Mouse (Mus musculus) hindlimb bud, embryonic 11.5 days (tissue): ENCODE measurements around the gene 3110082I17Rik.
"Not testable (repeated sequence)": the region's sequence is repeated elsewhere in the genome, so short reads cannot be mapped to it uniquely, and the experiment has no call there.

Source experiments
- DNase-seq: peaks from one replicate; pipeline ENCODE4 v3.0.0-alpha.2; 2012; ENCODE audit warnings: low read depth, low spot score; ENCODE audit errors: extremely low spot score

Gene 3110082I17Rik

GRCm38 (mm10) chr5:139359244-139359643 is 101.1 kb downstream of the 3110082I17Rik start:
- no peak for DNase-seq

- DNase-seq, result no peak
Observed at GRCm38 (mm10) chr5:139358653-139359052, 101.7 kb downstream of the 3110082I17Rik start.

GRCm38 (mm10) chr5:139355235-139355772 is 105.0 kb downstream of the 3110082I17Rik start:
- DNase-seq, result no peak

DNA sequence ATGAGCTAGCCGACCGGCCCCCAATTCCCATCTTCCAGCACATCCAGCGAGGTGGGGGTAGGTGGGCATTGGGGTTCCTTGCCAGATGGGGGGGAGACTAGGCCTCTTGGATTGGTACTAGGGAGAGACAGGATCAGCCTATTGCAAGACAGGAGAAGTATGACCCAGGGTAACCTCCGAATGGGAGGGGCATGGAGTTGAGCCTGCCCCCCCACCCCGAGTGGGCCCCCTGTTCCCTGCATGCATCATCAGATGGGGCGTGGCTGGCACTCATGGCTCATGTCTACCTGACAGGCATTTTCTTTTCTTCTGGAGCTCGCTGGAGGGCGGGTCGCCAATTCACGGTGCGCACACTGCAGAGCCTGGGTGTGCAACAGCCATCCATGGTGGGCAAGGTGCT is 106.4 kb downstream of the 3110082I17Rik start:
- DNase-seq, result no peak

DNA sequence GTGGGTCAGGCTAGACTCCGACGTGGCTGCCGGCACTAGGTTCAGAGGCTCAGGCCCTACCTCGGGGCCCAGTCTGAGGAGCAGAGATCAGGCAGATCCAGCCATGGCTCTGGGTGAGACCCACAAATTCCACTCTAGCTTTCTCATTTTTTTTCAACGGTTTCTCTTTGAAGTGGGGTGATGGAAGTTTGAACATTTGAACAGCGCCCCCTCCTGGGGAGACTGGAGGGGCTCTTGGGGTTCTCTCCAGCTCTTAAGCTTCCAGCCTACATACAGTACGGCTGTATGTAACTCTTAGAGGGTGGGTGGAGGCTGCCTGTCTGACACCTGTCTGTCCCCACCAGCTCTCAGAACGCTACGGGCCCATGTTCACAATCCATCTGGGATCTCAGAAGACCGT is 106.8 kb downstream of the 3110082I17Rik start:
- no peak for DNase-seq

- no peak for DNase-seq
Observed at GRCm38 (mm10) chr5:139352317-139352716, 108.0 kb downstream of the 3110082I17Rik start, which contains the start of gene Cyp2w1. Gene Cyp2w1 (plus strand): TSS chr5:139352617.

DNA sequence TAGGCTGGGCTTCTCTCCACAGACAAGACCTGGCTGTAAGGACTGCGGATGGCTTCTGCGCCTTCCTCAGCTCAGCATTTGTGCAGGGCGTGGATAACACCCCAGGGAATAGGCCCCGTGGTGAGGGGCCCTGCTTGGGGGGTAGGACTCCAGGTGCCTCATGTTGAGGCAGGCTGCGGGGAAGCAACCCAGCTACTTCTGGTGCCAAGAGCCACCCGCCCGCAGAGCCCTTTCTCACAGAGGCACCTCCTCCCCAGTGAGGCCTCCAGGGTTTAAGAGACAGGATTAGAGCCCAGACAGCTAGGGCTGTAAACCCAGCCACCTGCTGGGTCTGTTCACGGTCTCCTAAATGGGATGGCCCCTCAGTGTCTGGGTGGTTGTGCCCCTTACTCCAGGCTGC is 108.7 kb downstream of the 3110082I17Rik start:
- DNase-seq, result no peak

DNA sequence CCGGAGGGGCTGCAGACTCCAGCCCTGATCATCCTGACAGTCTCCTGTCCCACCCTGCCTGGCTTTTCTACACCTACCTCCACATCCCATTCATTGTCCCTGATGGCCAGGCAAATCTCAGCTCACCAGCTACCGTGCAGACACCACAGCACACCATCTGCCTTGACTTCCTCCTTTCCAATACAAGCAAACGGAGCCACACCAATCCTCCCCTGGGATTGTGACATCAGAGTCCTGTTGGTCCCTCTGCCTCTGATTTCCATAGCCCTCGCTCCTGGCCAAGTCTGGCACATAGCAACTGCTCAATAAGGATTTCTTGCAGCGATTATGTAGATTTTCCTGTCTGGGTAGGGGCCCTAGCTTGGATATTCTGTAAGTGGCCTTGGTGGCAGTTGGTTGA is 109.2 kb downstream of the 3110082I17Rik start, which contains the start of gene Cox19:
Gene Cox19, minus strand, starts transcription at position 285 of the 400 bp plus-strand sequence.
- no peak for DNase-seq

DNA sequence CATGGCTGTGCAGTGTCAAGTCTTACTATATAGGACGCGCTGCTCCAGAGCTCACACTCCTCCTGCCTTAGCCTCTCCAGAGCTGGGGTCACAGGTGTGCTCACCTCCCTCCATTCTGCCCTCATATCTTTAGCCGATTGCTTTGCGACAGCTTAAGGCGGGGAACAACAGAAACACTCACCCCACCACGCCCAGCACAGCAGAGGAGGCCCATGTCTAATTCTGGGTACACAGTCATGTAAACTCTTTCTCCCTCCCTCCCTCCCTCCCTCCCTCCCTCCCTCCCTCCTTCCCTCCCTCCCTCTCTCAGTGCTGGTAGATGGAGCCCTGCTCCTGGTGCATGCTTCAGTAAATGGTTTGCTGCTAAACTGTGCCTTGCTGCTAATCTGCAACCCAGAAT is 110.6 kb downstream of the 3110082I17Rik start:
- no peak for DNase-seq

- no peak for DNase-seq
Observed at GRCm38 (mm10) chr5:139347225-139347624, 113.1 kb downstream of the 3110082I17Rik start.

DNA sequence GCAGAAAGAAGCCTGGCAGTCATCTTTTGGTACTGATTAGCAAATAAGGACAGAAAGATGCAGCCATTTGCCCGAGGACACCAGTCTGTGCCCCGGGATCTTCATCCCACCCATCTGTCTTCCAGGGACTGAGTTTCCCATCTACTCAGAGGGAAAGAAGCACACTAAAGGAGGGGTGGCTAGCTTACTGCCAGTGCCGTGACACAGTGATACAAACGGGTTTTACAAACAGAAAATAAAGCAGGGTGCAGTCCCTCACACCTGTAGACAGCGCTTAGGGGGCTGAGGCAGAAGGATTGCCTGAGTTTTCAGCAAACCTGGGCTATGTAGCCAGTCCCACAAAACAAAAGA is 115.0 kb downstream of the 3110082I17Rik start:
- DNase-seq, result no peak

DNA sequence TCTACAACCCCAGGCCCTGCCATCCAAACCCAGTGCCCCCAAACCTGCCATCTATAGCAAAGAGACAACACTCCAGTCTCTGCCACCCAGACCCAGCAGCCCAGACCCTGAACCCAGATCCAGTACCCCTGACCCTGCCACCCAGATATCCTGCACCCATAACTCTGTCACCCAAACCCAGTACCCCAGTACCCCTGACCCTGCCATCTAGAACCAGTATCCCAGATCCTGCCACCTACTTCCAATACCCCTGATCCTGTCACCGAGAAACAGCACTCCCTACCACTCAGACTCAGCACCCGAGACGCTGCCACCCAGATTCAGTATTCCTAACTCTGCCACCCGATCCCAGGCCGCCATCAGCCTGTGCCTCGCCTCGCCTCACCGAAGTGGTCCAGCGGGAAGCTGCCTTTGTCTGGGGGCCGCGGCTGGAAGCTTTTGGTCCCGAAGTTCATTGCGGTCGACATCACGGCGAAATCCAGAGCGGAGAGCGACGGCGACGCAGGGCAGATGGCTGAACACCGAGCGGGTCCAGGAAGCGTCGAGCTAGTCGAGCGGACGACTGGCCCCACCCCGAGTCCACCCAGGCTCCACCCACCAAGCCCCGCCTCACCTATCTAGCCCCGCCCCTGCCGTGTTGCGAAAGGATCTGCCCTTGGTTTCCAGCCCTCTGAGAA is 115.5 kb downstream of the 3110082I17Rik start:
- DNase-seq, result peak; percentile 62

DNA sequence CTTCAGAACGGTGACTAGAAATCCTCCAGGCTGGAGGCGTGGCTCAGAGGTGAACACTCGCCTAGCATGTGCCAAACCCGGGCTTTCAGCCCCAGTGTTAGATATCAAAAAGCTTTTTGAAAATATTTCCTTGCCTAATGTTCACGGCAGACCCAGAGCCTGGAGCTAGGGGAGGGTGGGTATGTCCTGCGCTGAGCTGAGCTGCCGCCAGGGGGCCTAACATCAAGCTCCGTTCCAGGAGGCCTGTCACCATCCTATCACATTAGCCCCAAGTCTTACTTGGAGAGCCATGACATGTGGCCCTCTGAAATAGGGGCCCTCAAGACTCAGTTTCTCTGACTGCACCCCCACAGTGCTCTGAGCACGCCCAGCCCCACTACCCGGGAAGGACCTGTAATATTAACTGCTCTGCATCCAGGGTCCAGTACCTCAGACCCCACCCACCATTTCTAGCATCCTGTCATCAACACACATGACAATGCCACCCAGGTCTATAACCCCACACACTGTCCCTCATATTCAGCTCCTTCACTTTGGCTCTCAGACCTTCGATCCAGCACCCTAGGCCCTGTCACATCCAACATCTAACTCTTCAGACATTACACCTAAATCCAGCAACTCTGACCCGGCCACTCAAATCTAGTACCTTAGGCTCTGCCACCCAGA is 116.2 kb downstream of the 3110082I17Rik start:
- peak; percentile 64 for DNase-seq

DNA sequence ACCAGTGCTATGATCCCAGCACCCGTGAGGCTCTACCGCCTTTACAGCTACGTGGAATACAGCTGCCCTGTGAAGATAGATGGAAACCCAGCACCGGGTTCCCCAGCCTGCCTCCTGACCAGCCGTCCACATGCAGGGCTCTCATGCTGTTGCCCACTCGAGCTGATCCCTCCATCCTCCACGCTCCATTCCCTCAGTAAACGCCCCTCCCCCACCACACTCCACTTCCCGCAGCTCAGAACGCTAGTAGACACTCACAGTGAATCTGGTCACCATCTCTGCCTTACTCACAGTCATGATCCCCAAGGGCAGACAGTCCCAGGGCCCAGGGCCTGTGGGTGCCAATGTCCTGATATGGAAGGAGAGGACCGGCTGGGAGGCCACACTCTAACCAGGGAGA is 121.4 kb downstream of the 3110082I17Rik start:
- no peak for DNase-seq

GRCm38 (mm10) chr5:139338403-139338802 is 121.9 kb downstream of the 3110082I17Rik start:
- no peak for DNase-seq

GRCm38 (mm10) chr5:139337826-139338370 is 122.4 kb downstream of the 3110082I17Rik start:
- no peak for DNase-seq

GRCm38 (mm10) chr5:139335634-139336033 is 124.7 kb downstream of the 3110082I17Rik start:
- no peak for DNase-seq

GRCm38 (mm10) chr5:139334394-139334793 is 125.9 kb downstream of the 3110082I17Rik start:
- not testable (repeated sequence) for DNase-seq

- no peak for DNase-seq
Observed at GRCm38 (mm10) chr5:139333301-139334013, 126.9 kb downstream of the 3110082I17Rik start.

DNA sequence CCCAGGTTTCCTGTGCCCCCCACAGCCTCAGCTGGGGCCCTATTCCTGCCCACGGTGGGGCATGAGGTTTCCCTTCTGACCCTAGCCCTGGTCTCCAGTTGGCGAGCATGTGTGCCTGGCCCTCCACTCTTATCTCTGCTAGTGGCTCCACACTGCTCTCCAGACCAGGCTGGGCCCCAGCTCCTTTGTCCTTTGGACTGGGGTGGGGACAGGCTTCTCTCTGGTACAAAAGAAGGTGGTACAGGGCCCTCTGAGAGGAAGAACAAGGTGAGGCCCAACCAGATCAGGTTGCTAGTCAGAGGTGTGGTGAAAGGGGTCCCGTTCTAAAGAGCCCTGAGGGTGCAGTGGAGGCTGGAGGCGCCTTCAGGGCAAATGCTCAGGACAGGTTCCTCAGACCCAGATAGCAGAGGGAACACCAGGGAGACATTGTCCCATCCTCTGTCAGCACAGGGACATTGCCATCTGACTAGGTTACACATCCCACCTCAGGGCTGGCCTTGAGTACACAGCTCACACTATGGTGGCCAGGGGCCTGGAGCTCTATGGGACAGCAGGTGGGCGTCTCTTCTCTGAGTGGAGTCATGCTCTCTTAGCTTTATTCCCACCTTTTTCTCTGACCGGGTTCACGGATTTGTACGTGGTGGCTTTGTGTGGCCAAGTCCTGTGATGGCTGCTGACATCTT is 127.6 kb downstream of the 3110082I17Rik start:
- DNase-seq, result no peak

DNA sequence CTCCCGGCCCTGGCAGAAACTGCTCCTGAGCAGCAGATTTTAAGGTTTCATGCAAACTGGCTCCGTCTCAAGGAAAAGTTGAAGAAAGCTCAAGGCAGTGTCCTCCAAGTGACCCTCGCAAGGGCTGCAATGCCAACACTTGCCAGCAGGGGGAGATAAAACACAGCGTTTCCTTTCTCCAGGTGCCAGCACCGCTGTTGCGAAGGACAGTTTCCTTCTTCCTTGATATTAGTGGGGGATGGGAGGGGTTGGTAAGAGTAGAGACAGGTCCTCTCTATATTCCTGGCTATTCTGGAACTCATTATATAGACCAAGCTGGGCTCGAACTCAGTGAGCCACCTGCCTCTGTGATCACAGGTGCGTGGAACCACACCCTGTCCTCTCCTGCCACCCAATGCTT is 128.6 kb downstream of the 3110082I17Rik start:
- DNase-seq, result peak; percentile 68
